Mouse (Mus musculus): ENCODE data around the gene Entr1.

Entr1 gene

GRCm38 (mm10) chr2:26342609-26343490 is 46.3 kb downstream of the Entr1 start:
- DNase-seq (ENCODE audit: low spot score), result no peak

GRCm38 (mm10) chr2:26342044-26342443 is 47.1 kb downstream of the Entr1 start:
- peak; percentile 61 for DNase-seq (ENCODE audit: low spot score)

- no peak for DNase-seq (ENCODE audit: low spot score)
Observed at GRCm38 (mm10) chr2:26341510-26341981, 47.6 kb downstream of the Entr1 start.

- DNase-seq (ENCODE audit: low spot score), result no peak
Observed at GRCm38 (mm10) chr2:26339204-26339551, 49.9 kb downstream of the Entr1 start.

GRCm38 (mm10) chr2:26338302-26339203 is 50.6 kb downstream of the Entr1 start:
- DNase-seq (ENCODE audit: low spot score), result no peak
